Mouse (Mus musculus): ENCODE results near the gene Peli2. TPM values are rescaled to one million over a fixed set of nuclear protein-coding genes. Genes with fewer than 3 reads are reported as not detected.

Peli2 gene
- polyA plus RNA-seq, 1 experiment = 18.7 TPM

- WGBS = 90% methylated on average over 12 of the region's 12 CpGs
Observed at GRCm38 (mm10) chr14:48329716-48330365, 209.2 kb downstream of the Peli2 start.

More at GRCm38 (mm10) chr14:48329716-48330365, 209.2 kb downstream of the Peli2 start:
- no peak overlapping the region for H3K4me3 ChIP-seq (replicated peaks; ENCODE audit: extremely low read depth, low read depth, low read length)
- no peak for DNase-seq
- peaks cover 8% of the 10 kb centered on the region; the same call in 1 of the 2 replicates for H3K4me1 ChIP-seq (ENCODE audit: control insufficient read depth, insufficient read depth, low read length)
- TF ChIP-seq POLR2A (IDR thresholded peaks at IDR 0.05; ENCODE audit: borderline replicate concordance, extremely low read depth, low read depth, low read length) (no peak), CTCF (IDR thresholded peaks at IDR 0.05; ENCODE audit: insufficient read depth, low read length) (no peak)
